Mouse (Mus musculus): Measurements from ENCODE around the gene Bag3. TPM values are rescaled to one million over a fixed set of nuclear protein-coding genes. Genes with fewer than 3 reads are reported as not detected.
A peak's percentile ranks its signal among the peaks of the same experiment; 100 is the strongest.

The Bag3 gene
- 3.2 and 3.6 TPM in 2 replicates for polyA plus RNA-seq (2015; fragmentation: Nextera tagmentation; extraction: Ambion mirVana)

DNA sequence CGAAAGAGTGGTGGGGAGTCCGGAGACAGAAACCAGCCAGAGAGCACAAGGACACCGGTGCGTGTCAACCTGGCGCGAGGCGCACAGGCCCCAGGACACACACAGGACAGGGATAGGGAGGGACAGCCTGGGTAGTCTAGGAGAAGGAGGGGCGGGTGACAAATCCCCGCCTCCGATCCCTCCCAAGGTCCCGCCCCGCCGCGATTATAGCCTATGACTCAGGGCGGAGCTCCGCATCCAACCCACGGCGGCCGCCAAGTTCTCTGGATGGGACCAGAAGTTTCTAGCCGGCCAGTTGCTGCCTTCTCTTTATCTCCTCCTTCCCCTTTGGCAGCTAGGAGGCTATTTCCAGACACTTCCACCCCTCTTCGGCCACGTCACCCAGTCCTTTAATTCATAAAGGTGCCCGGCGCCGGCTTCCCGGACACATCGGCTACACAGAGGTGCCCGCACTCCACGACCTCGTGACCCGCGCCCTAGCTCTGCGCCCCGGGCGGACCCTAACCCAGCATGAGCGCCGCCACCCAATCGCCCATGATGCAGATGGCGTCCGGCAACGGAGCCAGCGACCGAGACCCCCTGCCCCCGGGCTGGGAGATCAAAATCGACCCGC, at the start of gene Bag3:
Gene Bag3 (plus strand): TSS at position 268 of the 613 bp plus-strand sequence.
- peak within 1 kb of the TSS; percentile 62 for H3K4me2 ChIP-seq
- no peaks in the 10 kb centered on the region for H3K36me3 ChIP-seq
- peaks cover 20% of the 10 kb centered on the region for H3K4me1 ChIP-seq (replicated peaks)
- peak within 1 kb of the TSS; percentile 64; the same call in 1 of the 2 replicates for H3K27ac ChIP-seq (replicated peaks)
- peaks cover 41% of the 10 kb centered on the region for H3K27me3 ChIP-seq
- peak; percentile 81 for ATAC-seq (ENCODE audit: low read depth)
- under 1% methylated on average over 46 of the region's 46 CpGs for WGBS
- no peaks in the 10 kb centered on the region for H3K9me3 ChIP-seq
- H3K9ac ChIP-seq, result peak within 1 kb of the TSS; percentile 71
- peak within 1 kb of the TSS; percentile 44 for H3K4me3 ChIP-seq

DNA sequence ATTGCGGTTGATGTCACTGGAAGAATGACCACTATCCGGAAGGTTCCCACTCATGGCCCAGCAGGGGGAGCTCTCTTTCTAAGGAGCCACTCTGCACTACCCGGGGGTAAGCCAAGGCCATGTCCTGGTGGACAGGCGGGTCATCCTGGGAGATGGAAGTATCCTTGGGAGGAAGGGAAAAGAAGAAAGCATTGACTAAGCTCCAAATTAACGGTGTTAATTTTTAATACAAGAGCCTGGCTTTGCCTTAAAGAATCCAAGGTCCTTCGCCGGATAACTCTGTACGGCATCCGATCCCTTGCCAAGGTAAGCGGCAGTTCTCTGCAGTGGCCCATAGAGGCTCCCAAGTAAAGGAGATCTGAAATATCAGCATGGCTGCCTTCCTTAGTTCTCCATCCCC, 49.1 kb upstream of the Bag3 start:
- Histone ChIP-seq H3K36me3 (no peaks in the 10 kb centered on the region), H3K27me3 (no peaks in the 10 kb centered on the region), H3K9me3 (no peaks in the 10 kb centered on the region), H3K4me3 (peak overlapping the region; percentile 18; the same call in 1 of the 2 replicates), H3K4me1 (replicated peaks) (no peaks in the 10 kb centered on the region), H3K9ac (no peak overlapping the region), H3K4me2 (peak overlapping the region; percentile 41), H3K27ac (replicated peaks) (no peak overlapping the region)
- peak; percentile 72; the same call in 1 of the 2 replicates for ATAC-seq (ENCODE audit: low read depth)
- WGBS, result 30% methylated on average over 10 of the region's 10 CpGs

- Histone ChIP-seq H3K27ac (replicated peaks) (no peak overlapping the region), H3K27me3 (no peaks in the 10 kb centered on the region), H3K9ac (no peak overlapping the region), H3K4me2 (no peak overlapping the region), H3K4me1 (replicated peaks) (no peaks in the 10 kb centered on the region), H3K9me3 (peaks cover 32% of the 10 kb centered on the region), H3K36me3 (no peaks in the 10 kb centered on the region), H3K4me3 (no peak overlapping the region)
- WGBS, result 92% methylated on average over 3 of the region's 3 CpGs
- ATAC-seq (ENCODE audit: low read depth), result no peak
Observed at GRCm38 (mm10) chr7:128488986-128489385, 34.4 kb upstream of the Bag3 start.

GRCm38 (mm10) chr7:128494546-128494945, 28.9 kb upstream of the Bag3 start:
- Histone ChIP-seq H3K27ac (replicated peaks) (no peak overlapping the region), H3K4me3 (no peak overlapping the region), H3K9me3 (no peaks in the 10 kb centered on the region), H3K9ac (no peak overlapping the region), H3K27me3 (no peaks in the 10 kb centered on the region), H3K36me3 (no peaks in the 10 kb centered on the region), H3K4me1 (replicated peaks) (no peaks in the 10 kb centered on the region), H3K4me2 (no peak overlapping the region)
- no peak for ATAC-seq (ENCODE audit: low read depth)
- 89% methylated on average over 5 of the region's 5 CpGs for WGBS

- no peak for ATAC-seq (ENCODE audit: low read depth)
- Histone ChIP-seq H3K9ac (no peak overlapping the region), H3K4me3 (no peak overlapping the region), H3K36me3 (no peaks in the 10 kb centered on the region), H3K4me2 (no peak overlapping the region), H3K27me3 (no peaks in the 10 kb centered on the region), H3K4me1 (replicated peaks) (no peaks in the 10 kb centered on the region), H3K9me3 (no peaks in the 10 kb centered on the region), H3K27ac (replicated peaks) (no peak overlapping the region)
- WGBS, result 88% methylated on average over 6 of the region's 6 CpGs
Observed at GRCm38 (mm10) chr7:128499801-128500200, 23.6 kb upstream of the Bag3 start.

DNA sequence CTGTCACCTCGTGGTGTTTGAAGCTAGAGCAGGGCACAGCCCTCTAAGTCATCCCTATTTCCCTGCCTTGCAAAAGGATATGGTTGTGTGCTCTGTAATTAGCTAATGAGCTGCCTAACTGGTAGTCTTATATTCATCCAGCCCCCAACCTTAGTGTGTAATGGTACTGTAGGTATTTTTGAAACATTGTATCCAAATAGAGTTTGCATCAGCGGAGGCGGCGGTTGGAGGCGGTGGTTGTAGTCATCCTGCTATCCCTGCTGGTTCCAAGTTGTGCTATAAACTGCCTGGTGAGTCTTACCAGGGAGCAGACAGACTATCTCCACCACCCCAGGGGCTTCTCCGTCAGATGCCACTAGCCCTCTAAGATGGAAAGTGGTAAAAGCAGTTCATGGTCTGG, 19.3 kb upstream of the Bag3 start:
- WGBS, result 91% methylated on average over 6 of the region's 6 CpGs
- no peak overlapping the region for H3K9ac ChIP-seq
- no peaks in the 10 kb centered on the region for H3K36me3 ChIP-seq
- H3K4me2 ChIP-seq, result no peak overlapping the region
- H3K4me1 ChIP-seq (replicated peaks), result no peaks in the 10 kb centered on the region
- no peak for ATAC-seq (ENCODE audit: low read depth)
- no peaks in the 10 kb centered on the region for H3K9me3 ChIP-seq
- no peak overlapping the region for H3K4me3 ChIP-seq
- H3K27me3 ChIP-seq, result no peaks in the 10 kb centered on the region
- H3K27ac ChIP-seq (replicated peaks), result no peak overlapping the region

DNA sequence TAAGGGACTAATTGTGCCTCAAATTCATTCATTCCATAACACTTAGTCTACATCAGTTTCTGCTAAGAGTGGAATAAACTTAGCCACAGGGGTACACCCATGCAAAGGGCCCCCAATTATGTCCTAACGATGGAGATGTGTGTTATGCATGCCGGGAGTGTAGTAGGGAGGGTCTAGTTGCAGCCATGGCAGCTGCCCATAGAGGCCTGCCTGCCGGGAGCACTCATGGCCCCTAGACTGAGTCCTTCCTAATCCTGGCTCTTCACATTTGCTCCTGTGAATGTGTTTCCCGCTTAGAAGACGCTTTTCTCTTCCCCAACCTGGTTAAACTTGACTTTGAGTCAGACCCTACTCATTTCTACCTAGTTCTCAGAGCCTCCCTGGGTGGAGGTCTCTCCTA, 11.5 kb upstream of the Bag3 start:
- H3K9ac ChIP-seq, result no peak overlapping the region
- ATAC-seq (ENCODE audit: low read depth), result no peak
- H3K4me3 ChIP-seq, result no peak overlapping the region
- 0 out of 2 replicates have a peak, but pooled peaks cover 3% of the 10 kb centered on the region for H3K27me3 ChIP-seq
- H3K9me3 ChIP-seq, result no peaks in the 10 kb centered on the region
- H3K36me3 ChIP-seq, result no peaks in the 10 kb centered on the region
- H3K27ac ChIP-seq (replicated peaks), result no peak overlapping the region
- WGBS, result 89% methylated on average over 5 of the region's 5 CpGs
- H3K4me2 ChIP-seq, result no peak overlapping the region
- no peaks in the 10 kb centered on the region; the same call in 1 of the 2 replicates for H3K4me1 ChIP-seq (replicated peaks)

DNA sequence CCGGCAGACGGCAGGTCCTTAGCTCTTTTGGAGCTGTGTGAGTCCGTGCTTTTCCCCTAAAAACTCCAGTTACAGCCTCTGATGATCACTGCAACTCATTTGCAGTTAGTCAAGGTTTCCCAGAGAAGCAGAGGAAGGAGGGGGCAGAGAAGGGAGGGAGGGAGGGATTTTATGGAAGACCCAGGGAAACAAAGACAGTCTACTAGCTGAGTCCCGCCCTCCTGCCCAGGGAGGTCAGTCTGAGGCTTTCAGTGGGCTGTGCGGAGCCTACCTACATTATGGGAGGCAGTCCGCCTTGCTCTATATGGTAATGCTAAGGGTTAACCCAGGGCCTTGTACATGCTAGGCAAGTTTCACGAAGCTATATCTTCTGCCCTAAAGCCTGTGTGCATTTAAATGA, 9.9 kb upstream of the Bag3 start:
- no peak overlapping the region for H3K4me2 ChIP-seq
- 0 out of 2 replicates have a peak, but pooled peaks cover 3% of the 10 kb centered on the region for H3K27me3 ChIP-seq
- 18% methylated on average over 7 of the region's 7 CpGs for WGBS
- H3K9ac ChIP-seq, result no peak overlapping the region
- no peaks in the 10 kb centered on the region for H3K36me3 ChIP-seq
- H3K9me3 ChIP-seq, result no peaks in the 10 kb centered on the region
- H3K27ac ChIP-seq (replicated peaks), result no peak overlapping the region
- H3K4me3 ChIP-seq, result no peak overlapping the region
- no peak for ATAC-seq (ENCODE audit: low read depth)
- H3K4me1 ChIP-seq (replicated peaks), result no peaks in the 10 kb centered on the region; the same call in 1 of the 2 replicates

GRCm38 (mm10) chr7:128514341-128514740, 9.1 kb upstream of the Bag3 start:
- 0 out of 2 replicates have a peak, but pooled peaks cover 3% of the 10 kb centered on the region for H3K27me3 ChIP-seq
- H3K9me3 ChIP-seq, result no peaks in the 10 kb centered on the region
- H3K36me3 ChIP-seq, result no peaks in the 10 kb centered on the region
- WGBS, result 41% methylated on average over 4 of the region's 4 CpGs
- no peak for ATAC-seq (ENCODE audit: low read depth)
- H3K9ac ChIP-seq, result no peak overlapping the region
- H3K4me2 ChIP-seq, result no peak overlapping the region
- no peaks in the 10 kb centered on the region; the same call in 1 of the 2 replicates for H3K4me1 ChIP-seq (replicated peaks)
- H3K4me3 ChIP-seq, result no peak overlapping the region
- no peak overlapping the region for H3K27ac ChIP-seq (replicated peaks)

DNA sequence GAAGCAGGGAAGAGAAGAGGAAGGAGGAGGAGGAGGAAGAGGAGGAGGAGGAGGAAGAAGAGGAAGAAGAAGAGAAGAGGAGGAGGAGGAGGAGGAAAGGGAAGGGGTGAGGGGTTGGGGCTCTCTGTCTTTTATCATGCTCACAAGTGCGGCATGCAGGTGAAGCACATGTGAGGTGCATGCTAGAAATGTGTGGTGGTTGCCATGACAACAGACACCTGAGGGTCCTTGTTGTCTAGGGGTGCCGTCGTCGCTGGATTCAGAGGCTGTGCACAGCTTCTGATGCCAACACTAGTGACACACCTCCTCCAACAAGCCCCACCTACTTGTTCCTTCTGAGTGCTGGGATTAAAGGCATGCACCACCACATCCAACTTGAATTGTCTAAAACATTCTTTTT, 7.1 kb upstream of the Bag3 start:
- no peak overlapping the region for H3K4me3 ChIP-seq
- no peak overlapping the region for H3K4me2 ChIP-seq
- H3K27ac ChIP-seq (replicated peaks), result no peak overlapping the region
- H3K27me3 ChIP-seq, result 0 out of 2 replicates have a peak, but pooled peaks cover 8% of the 10 kb centered on the region
- WGBS, result 60% methylated on average over 4 of the region's 4 CpGs
- no peaks in the 10 kb centered on the region for H3K9me3 ChIP-seq
- peak; percentile 50; the same call in 1 of the 2 replicates for ATAC-seq (ENCODE audit: low read depth)
- H3K9ac ChIP-seq, result no peak overlapping the region
- H3K36me3 ChIP-seq, result no peaks in the 10 kb centered on the region
- H3K4me1 ChIP-seq (replicated peaks), result no peaks in the 10 kb centered on the region; the same call in 1 of the 2 replicates

DNA sequence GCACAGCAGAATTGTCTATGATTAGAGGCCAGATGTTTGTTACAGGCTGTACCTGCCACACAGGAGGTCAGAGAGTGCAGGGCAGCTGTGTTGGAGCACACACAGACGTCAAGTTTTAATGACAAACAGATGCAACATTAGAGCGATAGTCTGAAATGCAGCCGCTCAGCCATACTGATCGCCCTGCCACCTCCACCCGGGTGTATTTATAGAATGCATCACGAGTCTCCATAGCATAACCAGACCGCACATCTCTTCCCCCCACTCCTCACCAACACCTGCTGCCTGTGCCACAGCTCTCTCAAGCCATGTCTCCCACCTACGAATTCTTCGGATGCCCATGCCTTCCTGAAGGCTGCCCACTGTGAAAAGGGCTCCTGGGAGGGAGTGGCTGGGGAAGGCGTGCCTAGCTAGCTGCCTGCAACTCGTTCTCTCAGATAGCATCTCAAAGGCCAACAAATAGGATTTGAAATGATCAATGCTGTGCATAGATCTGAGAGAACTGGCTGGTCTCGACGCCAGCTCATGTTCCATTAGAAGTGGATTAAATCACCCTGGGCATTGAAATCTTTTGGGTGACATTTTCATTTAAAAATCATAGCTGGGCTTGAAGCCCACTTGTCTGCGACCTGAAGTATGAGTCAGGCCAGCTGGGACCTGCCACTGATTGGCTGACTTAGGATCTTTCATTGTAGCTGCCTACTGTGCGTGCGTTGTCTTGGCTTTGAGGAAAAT, 3.9 kb upstream of the Bag3 start:
- no peaks in the 10 kb centered on the region for H3K36me3 ChIP-seq
- H3K9ac ChIP-seq, result no peak overlapping the region
- 80% methylated on average over 16 of the region's 16 CpGs for WGBS

GRCm38 (mm10) chr7:128523962-128524581, 656 bp downstream of the Bag3 start:
- Histone ChIP-seq H3K9ac (peak overlapping the region; percentile 71), H3K27me3 (peaks cover 41% of the 10 kb centered on the region), H3K36me3 (no peaks in the 10 kb centered on the region), H3K9me3 (no peaks in the 10 kb centered on the region), H3K4me2 (peak overlapping the region; percentile 62), H3K27ac (replicated peaks) (peak overlapping the region; percentile 64; the same call in 1 of the 2 replicates), H3K4me1 (replicated peaks) (peaks cover 26% of the 10 kb centered on the region), H3K4me3 (peak overlapping the region; percentile 44)
- ATAC-seq (ENCODE audit: low read depth), result peak; percentile 23; the same call in 1 of the 2 replicates
- WGBS, result 1% methylated on average over 51 of the region's 51 CpGs

More for the DNA sequence above, 3.9 kb upstream of the Bag3 start:
- peaks cover 35% of the 10 kb centered on the region for H3K27me3 ChIP-seq
- ATAC-seq (ENCODE audit: low read depth), result no peak
- H3K4me2 ChIP-seq, result no peak overlapping the region
- H3K4me1 ChIP-seq (replicated peaks), result peaks cover 13% of the 10 kb centered on the region
- no peaks in the 10 kb centered on the region for H3K9me3 ChIP-seq
- no peak overlapping the region for H3K4me3 ChIP-seq
- no peak overlapping the region for H3K27ac ChIP-seq (replicated peaks)
